Mouse (Mus musculus) heart, postnatal 0 days (tissue): ENCODE measurements around the gene Cdkn2d.

Experiments used
- CTCF ChIP-seq: IDR thresholded peaks from 2 replicates; pipeline ENCODE4 v1.5.1; 2016; ENCODE audit warnings: antibody characterized with exemption, control low read depth, low read depth
- EP300 ChIP-seq: IDR thresholded peaks from 2 replicates; pipeline ENCODE4 v1.6.1; 2016; ENCODE audit warnings: antibody characterized with exemption, low read depth

DNA sequence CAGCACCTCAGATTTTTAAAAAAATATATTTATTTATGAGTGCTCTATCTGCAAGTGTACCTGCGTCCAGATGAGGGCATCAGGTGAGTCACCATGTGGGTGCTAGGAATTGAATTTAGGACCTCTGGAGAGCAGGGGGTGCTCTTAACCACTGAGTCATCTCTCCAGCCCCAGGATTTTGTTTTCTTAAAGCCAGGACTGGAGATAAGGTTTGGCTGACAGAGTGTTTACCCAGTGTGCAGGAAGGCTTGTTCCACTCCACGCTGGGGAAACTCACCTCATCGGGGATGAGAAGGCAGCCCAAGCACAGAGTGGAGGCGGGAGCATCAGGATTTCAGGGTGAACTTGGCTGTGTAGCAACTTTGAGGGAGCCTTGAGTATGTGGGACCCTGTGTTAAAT, 49.2 kb upstream of the Cdkn2d start:
- TF ChIP-seq CTCF, result no peak
- no peak for TF ChIP-seq EP300
